Mouse (Mus musculus): ENCODE measurements at regions not wholly inside any gene's neighbourhood (a gene's known extent, or its start where the extent isn't known, plus 50 kb on each side); places are given as distances from the start of the nearest gene placed in this dataset.
A peak's percentile ranks its signal among the peaks of the same experiment; 100 is the strongest.

DNA sequence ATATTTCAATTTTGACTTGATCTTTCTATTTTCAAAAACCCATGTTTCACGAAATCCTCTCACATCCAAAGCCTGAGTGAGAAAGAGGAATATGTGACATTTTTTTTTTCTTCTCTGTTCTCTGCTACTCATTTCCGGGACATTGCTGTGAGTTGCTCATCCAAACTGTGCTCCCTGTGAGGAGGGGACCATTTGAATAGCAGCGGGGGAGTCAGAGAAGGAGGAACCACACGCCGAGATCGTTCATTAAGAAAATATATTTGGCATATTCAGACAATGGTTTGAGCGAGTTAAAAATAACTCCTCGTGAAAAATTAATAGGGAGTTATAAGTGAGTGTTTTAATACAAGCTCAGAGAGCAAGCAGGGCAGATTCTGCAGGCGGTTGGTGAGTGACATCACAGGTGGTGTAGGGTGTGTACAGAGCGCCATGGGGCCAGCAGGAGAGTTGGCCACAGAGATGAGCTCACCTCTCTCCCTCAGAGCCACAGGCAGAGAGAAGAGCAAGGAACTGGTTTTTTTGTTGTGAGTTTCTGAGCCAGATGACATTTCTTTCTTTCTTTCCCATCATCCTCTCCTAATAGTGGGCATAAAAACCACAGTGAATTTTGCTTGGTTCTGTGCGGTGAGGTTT lies 54.4 kb upstream of the Calcoco1 start:
- TF ChIP-seq CTCF (IDR thresholded peaks at IDR 0.05; ENCODE audit: control insufficient read depth, insufficient read depth, low read length) (no peak), POLR2A (IDR thresholded peaks at IDR 0.05; ENCODE audit: borderline replicate concordance, control insufficient read depth, low read depth, low read length) (no peak)
- WGBS, result 44% methylated on average over 11 of the region's 11 CpGs
- H3K4me1 ChIP-seq (ENCODE audit: control insufficient read depth, insufficient read depth, low read length), result no peaks in the 10 kb centered on the region
- H3K27ac ChIP-seq (ENCODE audit: control insufficient read depth, insufficient read depth, low read depth, low read length, poor library complexity), result no peak overlapping the region
- no peak overlapping the region for H3K4me3 ChIP-seq (replicated peaks; ENCODE audit: control insufficient read depth, low read depth, low read length)

DNA sequence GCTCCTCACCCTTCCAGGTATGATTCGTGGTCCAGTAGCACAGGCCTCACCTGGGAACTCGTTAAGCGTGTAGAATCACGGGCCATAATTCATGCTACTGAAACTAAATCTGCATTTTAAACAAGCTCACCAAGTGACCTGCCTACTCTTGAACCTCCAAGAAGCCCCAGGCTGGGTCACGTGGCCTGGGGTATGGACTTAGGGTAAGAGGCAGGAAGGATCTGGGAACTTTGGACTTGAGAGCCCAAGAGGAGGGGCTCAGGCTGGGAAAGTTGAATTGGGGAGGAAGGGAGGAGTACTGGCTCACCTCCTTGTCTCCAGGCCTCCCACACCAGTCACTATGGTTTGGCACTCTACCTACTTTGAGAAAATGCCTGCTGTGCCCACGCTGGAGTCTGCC lies 58.6 kb upstream of the Calcoco1 start:
- H3K4me1 ChIP-seq (ENCODE audit: control insufficient read depth, insufficient read depth, low read length), result no peaks in the 10 kb centered on the region
- WGBS, result 67% methylated on average over 6 of the region's 6 CpGs
- TF ChIP-seq POLR2A (IDR thresholded peaks at IDR 0.05; ENCODE audit: borderline replicate concordance, control insufficient read depth, low read depth, low read length) (no peak), CTCF (IDR thresholded peaks at IDR 0.05; ENCODE audit: control insufficient read depth, insufficient read depth, low read length) (no peak)
- no peak overlapping the region for H3K4me3 ChIP-seq (replicated peaks; ENCODE audit: control insufficient read depth, low read depth, low read length)
- no peak overlapping the region for H3K27ac ChIP-seq (ENCODE audit: control insufficient read depth, insufficient read depth, low read depth, low read length, poor library complexity)

DNA sequence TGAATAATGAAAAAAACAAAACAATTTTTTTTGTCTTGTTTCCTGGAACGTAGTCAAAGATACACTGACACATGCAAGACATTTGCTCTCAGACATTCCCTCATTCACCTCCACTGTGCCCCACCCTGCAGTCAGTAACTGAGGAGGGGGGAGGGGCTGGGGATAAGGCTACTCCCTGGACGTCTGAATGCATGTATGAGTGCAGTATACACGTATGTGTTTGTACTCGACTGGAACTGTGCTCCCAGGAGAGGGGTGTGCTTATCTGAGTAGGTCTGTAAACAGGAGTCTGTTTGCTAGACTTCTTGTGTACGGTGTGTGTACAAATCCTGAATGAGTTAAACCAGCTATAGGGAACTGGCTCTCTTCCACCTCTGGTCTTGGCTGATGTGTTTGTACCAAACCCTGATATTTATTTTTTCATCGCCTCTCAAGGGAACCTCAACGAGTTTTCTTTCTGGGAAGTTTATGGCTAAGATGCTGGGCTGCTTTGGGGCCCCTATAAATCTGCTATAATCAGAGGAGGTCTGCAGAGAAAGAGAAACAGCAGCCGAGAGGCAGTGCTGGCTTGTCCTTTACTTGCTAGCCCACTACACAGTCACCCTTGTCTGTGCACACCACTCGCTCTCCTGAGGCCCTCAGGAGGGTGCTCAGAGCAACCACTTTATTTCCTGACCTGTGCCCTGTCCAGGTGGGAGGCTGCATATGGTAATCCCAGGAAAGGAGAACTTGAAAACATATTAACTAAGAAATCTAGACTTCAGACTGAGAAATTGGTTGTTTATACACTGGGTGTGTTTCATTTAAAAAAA lies 61.2 kb upstream of the Calcoco1 start:
- no peak overlapping the region for H3K4me3 ChIP-seq (replicated peaks; ENCODE audit: control insufficient read depth, low read depth, low read length)
- 46% methylated on average over 9 of the region's 9 CpGs for WGBS
- TF ChIP-seq POLR2A (IDR thresholded peaks at IDR 0.05; ENCODE audit: borderline replicate concordance, control insufficient read depth, low read depth, low read length) (no peak), CTCF (IDR thresholded peaks at IDR 0.05; ENCODE audit: control insufficient read depth, insufficient read depth, low read length) (no peak)
- no peak overlapping the region for H3K27ac ChIP-seq (ENCODE audit: control insufficient read depth, insufficient read depth, low read depth, low read length, poor library complexity)
- H3K4me1 ChIP-seq (ENCODE audit: control insufficient read depth, insufficient read depth, low read length), result no peaks in the 10 kb centered on the region

DNA sequence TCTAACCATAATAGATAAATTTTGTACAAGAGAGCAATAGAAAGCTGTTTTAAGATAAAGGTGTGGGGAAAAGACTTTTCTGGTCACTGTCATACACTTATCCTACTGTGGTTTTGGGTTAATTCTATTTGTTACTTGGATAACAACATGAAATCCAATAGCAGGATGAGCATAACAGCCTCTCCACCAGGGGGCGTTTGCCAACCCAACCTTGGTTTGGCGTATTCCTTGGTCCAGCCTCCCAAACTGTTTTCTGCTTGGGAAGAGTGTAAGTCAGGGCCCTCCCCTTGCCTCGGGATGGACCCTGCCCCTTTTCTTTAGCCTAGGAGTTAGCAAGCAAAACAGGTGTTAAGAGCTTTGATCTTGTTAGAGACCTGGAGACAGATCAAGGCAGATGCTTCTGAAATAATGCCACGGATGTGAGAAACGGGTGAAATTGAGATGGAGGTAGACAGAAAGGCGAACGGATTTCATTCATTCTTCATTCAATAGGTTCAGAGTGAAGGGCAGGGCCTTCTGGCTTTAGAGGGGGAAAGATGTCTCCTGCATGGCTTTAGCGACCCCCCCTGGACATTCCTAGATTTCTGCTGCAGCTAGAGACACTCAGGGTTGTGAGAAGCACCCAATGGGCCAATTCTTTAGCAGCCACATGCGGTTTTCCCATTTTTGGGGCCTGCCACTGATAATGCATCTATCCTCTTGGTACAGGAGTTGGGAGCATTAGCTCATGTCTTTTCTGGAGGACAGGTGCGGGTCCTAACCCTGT lies 63.3 kb upstream of the Calcoco1 start:
- 30% methylated on average over 10 of the region's 10 CpGs for WGBS
- Histone ChIP-seq H3K4me1 (ENCODE audit: control insufficient read depth, insufficient read depth, low read length) (no peaks in the 10 kb centered on the region), H3K4me3 (replicated peaks; ENCODE audit: control insufficient read depth, low read depth, low read length) (no peak overlapping the region), H3K27ac (ENCODE audit: control insufficient read depth, insufficient read depth, low read depth, low read length, poor library complexity) (no peak overlapping the region)
- TF ChIP-seq POLR2A (IDR thresholded peaks at IDR 0.05; ENCODE audit: borderline replicate concordance, control insufficient read depth, low read depth, low read length) (no peak), CTCF (IDR thresholded peaks at IDR 0.05; ENCODE audit: control insufficient read depth, insufficient read depth, low read length) (peak; percentile 58)

DNA sequence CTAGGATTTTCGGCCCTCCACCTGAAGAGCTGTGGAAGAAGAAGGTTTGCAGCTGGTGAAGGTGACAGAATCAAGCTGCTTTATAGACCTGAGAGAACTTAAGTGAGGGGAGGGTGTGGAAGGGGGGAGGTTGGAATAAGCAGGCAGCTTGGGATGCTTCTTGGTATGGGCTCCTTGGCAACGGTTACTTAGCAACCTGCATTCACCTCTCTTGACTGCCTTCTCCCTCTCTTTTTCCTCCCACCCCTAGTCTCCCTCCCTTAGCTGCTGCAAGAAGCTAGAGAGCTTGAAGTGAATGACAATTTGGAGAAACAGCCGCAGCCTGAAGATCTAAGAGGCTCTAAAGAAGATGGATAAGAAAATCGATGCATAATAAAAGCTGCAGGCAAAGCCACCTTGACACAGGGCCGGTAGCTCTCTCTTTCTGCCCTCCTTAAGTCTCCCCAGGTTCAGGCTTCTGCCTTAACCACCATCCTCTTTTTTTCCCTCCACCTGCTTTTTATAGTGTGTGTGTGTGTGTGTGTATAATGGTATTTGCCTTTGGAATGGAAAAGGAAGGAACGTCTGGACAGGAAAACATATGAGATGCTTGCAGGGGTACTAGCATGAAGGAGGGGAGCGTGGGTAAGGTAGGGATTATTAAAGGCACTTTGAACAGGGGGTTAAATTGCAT lies 67.0 kb upstream of the Calcoco1 start:
- WGBS, result 50% methylated on average over 7 of the region's 7 CpGs
- Histone ChIP-seq H3K4me1 (ENCODE audit: control insufficient read depth, insufficient read depth, low read length) (no peaks in the 10 kb centered on the region), H3K4me3 (replicated peaks; ENCODE audit: control insufficient read depth, low read depth, low read length) (no peak overlapping the region), H3K27ac (ENCODE audit: control insufficient read depth, insufficient read depth, low read depth, low read length, poor library complexity) (no peak overlapping the region)
- no peak for TF ChIP-seq POLR2A (IDR thresholded peaks at IDR 0.05; ENCODE audit: borderline replicate concordance, control insufficient read depth, low read depth, low read length)

DNA sequence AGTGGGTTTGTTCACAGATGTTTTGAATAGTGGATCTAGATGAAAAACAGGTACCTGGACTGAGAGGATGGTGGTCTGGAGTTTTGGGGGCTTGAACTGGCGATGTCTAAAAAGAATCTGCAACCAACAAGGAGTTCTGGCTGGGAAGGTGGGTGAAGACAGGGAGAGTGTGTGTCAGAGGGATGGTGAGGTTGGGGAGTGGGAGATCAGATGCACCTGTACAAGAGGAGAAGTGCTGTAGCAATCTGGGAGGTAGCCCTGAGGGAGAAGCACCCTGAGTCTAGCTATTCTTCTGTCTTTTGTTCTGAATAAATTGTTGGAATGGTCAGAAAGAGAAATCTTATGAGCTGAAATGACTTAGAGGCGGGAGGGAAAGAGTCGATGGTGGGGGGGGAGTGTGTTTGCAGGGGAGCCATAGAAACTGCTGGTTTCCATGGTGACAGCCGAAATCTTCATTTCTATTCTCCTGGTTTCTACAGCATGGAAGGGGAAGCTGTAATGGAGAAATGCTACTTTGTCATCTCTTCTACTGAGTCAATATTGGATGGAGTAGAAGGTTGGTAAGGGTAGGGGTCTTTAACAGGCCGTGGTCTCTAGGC lies 75.1 kb upstream of the Calcoco1 start:
- 71% methylated on average over 5 of the region's 5 CpGs for WGBS
- TF ChIP-seq POLR2A (IDR thresholded peaks at IDR 0.05; ENCODE audit: borderline replicate concordance, control insufficient read depth, low read depth, low read length) (no peak), CTCF (IDR thresholded peaks at IDR 0.05; ENCODE audit: control insufficient read depth, insufficient read depth, low read length) (no peak)
- no peak overlapping the region for H3K27ac ChIP-seq (ENCODE audit: control insufficient read depth, insufficient read depth, low read depth, low read length, poor library complexity)
- no peak overlapping the region for H3K4me3 ChIP-seq (replicated peaks; ENCODE audit: control insufficient read depth, low read depth, low read length)
- no peaks in the 10 kb centered on the region for H3K4me1 ChIP-seq (ENCODE audit: control insufficient read depth, insufficient read depth, low read length)

DNA sequence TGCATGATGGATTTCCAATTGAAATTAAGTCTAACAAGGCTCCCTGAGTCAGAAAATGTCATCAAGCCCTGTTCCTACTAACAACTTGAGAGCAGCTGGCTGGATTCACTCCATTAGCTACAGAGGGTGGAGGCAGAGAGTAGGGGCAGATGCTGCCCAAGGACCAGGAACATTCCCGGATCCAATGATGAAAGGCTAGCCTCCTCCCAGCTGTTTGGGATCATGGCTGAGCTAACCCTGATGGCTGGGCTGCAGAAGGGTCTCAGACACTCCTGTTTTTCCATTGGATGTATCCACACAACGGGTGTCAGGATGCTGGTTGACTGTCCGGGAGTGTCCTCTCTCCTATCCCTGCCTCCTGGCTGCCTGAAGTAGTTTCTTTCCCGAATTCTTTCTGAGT lies 78.1 kb upstream of the Calcoco1 start:
- TF ChIP-seq POLR2A (IDR thresholded peaks at IDR 0.05; ENCODE audit: borderline replicate concordance, control insufficient read depth, low read depth, low read length), result no peak
- no peak for TF ChIP-seq CTCF (IDR thresholded peaks at IDR 0.05; ENCODE audit: control insufficient read depth, insufficient read depth, low read length)
- H3K4me3 ChIP-seq (replicated peaks; ENCODE audit: control insufficient read depth, low read depth, low read length), result no peak overlapping the region
- WGBS, result 67% methylated on average over 4 of the region's 4 CpGs
- no peaks in the 10 kb centered on the region for H3K4me1 ChIP-seq (ENCODE audit: control insufficient read depth, insufficient read depth, low read length)
- H3K27ac ChIP-seq (ENCODE audit: control insufficient read depth, insufficient read depth, low read depth, low read length, poor library complexity), result no peak overlapping the region; the same call in 1 of the 2 replicates

All from bone marrow, adult 2 months (tissue).